9 mouse cellular contexts compared by ENCODE assay signal in the genomic region with DNA sequence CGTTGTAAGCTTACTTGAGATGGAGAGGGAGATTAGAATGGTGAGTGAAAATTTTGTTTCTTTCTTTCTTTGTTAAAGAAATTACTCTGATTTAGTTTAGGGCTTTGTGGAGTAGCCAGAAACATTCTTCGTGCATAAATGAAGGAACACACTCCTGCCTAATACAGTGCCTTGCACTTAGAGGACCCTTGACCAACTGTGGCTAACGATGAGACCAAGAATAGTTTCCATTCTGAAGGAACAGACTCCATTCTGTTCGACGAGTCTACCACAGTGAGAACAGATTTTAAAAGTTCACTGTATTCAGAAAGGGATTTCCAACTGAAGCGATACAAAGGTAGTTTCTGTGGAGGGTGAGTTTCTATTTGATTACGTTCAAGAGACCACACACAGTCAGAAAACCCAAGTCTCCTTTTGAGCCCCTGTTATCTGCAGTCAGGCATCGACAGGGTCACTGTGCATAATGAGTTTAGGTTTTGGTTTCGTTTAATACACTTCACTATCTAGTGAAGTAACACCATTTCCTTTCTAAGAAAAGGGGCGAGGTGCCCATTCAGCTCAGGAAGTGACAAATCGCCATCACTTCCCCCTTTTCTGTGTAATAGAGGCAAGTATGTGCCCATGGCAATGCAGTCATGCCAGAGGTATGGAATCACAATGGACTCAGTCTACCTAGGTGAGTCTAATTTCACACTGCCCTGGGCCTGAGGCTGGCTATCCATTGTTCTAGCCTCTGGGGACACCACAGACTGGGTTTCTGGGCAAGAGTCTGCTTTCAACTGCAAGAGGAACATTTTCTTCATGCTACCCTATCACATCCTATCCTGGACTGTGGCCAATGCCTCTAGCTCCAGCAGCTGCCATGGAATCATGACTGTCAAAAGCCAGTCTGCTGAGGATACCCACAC. TPM values are rescaled to one million over a fixed set of nuclear protein-coding genes. Genes with fewer than 3 reads are reported as not detected.
DNase-seq lines count a peak whose midpoint lies in the region; ATAC-seq and TF ChIP-seq lines count a peak whose summit lies in the region.
"Had no signal": no experiment of that assay in that cellular context is flagged by ENCODE, and none has a peak within 500 bp of the region (broad histone marks: within the 10 kb centered on the region; RNA-seq: fewer than 3 reads in every experiment).

No protein-coding gene starts in this region.

- no peaks in the 10 kb centered on the region for H3K4me1 ChIP-seq in hindbrain, postnatal 0 days (ENCODE audit: insufficient read depth, low read length)
- no peaks in the 10 kb centered on the region for H3K4me1 ChIP-seq in hindbrain, embryonic 13.5 days (replicated peaks)
- no peaks in the 10 kb centered on the region for H3K4me1 ChIP-seq in neural tube, embryonic 15.5 days
- H3K4me1 ChIP-seq: neural tube, embryonic 12.5 days had no signal

- H3K4me2 ChIP-seq in hindbrain, postnatal 0 days (ENCODE audit: low read depth, low read length), result no peak overlapping the region
- H3K4me2 ChIP-seq in hindbrain, embryonic 13.5 days, result no peak overlapping the region
- H3K4me2 ChIP-seq in neural tube, embryonic 15.5 days, result no peak overlapping the region
- H3K4me2 ChIP-seq: neural tube, embryonic 12.5 days had no signal

- TF ChIP-seq CTCF in hindbrain, postnatal 0 days (IDR thresholded peaks at IDR 0.05; ENCODE audit: low read depth), result no peak

- H3K4me3 ChIP-seq in hindbrain, postnatal 0 days (ENCODE audit: low read length), result no peak overlapping the region
- no peak overlapping the region for H3K4me3 ChIP-seq in hindbrain, embryonic 13.5 days
- no peak overlapping the region for H3K4me3 ChIP-seq in neural tube, embryonic 15.5 days (replicated peaks)
- H3K4me3 ChIP-seq: neural tube, embryonic 12.5 days had no signal

- H3K9me3 ChIP-seq in hindbrain, postnatal 0 days (ENCODE audit: low read length), result no peaks in the 10 kb centered on the region
- no peaks in the 10 kb centered on the region for H3K9me3 ChIP-seq in hindbrain, embryonic 13.5 days
- no peaks in the 10 kb centered on the region for H3K9me3 ChIP-seq in neural tube, embryonic 15.5 days (replicated peaks)
- H3K9me3 ChIP-seq: neural tube, embryonic 12.5 days had no signal

- DNase-seq in hindbrain, postnatal 0 days (ENCODE audit: low spot score), result peak; percentile 18
- peak; percentile 29 to 59 for DNase-seq in adrenal gland, postnatal 36 days
- peak; percentile 73 to 75 for DNase-seq in heart, adult 9 months (ENCODE audit: low spot score in 2 of 2)
- DNase-seq in layer of hippocampus, postnatal 36 days, result peak; percentile 46
- peak; percentile 58 to 63 for DNase-seq in natural killer cell, adult 2 months (ENCODE audit: low spot score in 2 of 2)
- DNase-seq in urinary bladder, postnatal 10 days (ENCODE audit: low spot score), result no peak

- no peak for ATAC-seq in hindbrain, postnatal 0 days
- ATAC-seq in hindbrain, embryonic 13.5 days (ENCODE audit: low FRiP score), result no peak
- no peak for ATAC-seq in neural tube, embryonic 15.5 days (ENCODE audit: low FRiP score)

- H3K27ac ChIP-seq in hindbrain, postnatal 0 days, result no peak overlapping the region
- no peak overlapping the region for H3K27ac ChIP-seq in hindbrain, embryonic 13.5 days
- H3K27ac ChIP-seq in neural tube, embryonic 15.5 days (replicated peaks), result no peak overlapping the region
- H3K27ac ChIP-seq: neural tube, embryonic 12.5 days had no signal

- H3K9ac ChIP-seq in hindbrain, postnatal 0 days (replicated peaks; ENCODE audit: low read length), result no peak overlapping the region
- no peak overlapping the region for H3K9ac ChIP-seq in hindbrain, embryonic 13.5 days
- H3K9ac ChIP-seq in neural tube, embryonic 15.5 days (replicated peaks), result no peak overlapping the region
- H3K9ac ChIP-seq: neural tube, embryonic 12.5 days had no signal

- no peaks in the 10 kb centered on the region for H3K36me3 ChIP-seq in hindbrain, postnatal 0 days (ENCODE audit: insufficient read depth, low read length)
- no peaks in the 10 kb centered on the region for H3K36me3 ChIP-seq in hindbrain, embryonic 13.5 days
- H3K36me3 ChIP-seq in neural tube, embryonic 15.5 days, result no peaks in the 10 kb centered on the region
- H3K36me3 ChIP-seq: neural tube, embryonic 12.5 days had no signal

- no peaks in the 10 kb centered on the region for H3K27me3 ChIP-seq in hindbrain, postnatal 0 days (ENCODE audit: insufficient read depth, low read length)
- no peaks in the 10 kb centered on the region for H3K27me3 ChIP-seq in hindbrain, embryonic 13.5 days
- no peaks in the 10 kb centered on the region for H3K27me3 ChIP-seq in neural tube, embryonic 15.5 days (replicated peaks)
- H3K27me3 ChIP-seq: neural tube, embryonic 12.5 days had no signal

- WGBS in hindbrain, postnatal 0 days, result 81% methylated on average over 11 of the region's 11 CpGs
- 86% methylated on average over 11 of the region's 11 CpGs for WGBS in hindbrain, embryonic 13.5 days
- WGBS in neural tube, embryonic 15.5 days, result 82% methylated on average over 11 of the region's 11 CpGs

RNA-seq across cellular contexts. Expression of a gene that starts 50.2 kb away (rescaled TPM):
- total RNA-seq in hindbrain, postnatal 0 days (2014; rRNA removed), result 7.5 and 10.1 TPM in 2 replicates
- polyA plus RNA-seq in hindbrain, postnatal 0 days (2015; fragmentation: Nextera tagmentation; extraction: Ambion mirVana), result 92.2 and 101 TPM in 2 replicates
- polyA plus RNA-seq in hindbrain, embryonic 13.5 days (2015; fragmentation: Nextera tagmentation; extraction: Ambion mirVana), result 98.1 and 110 TPM in 2 replicates
- 100 to 1,000 TPM; 118 to 121 TPM for total RNA-seq in adrenal gland, postnatal 36 days (2021)
- total RNA-seq in layer of hippocampus, postnatal 36 days (2021), result 10 to 100 TPM; 77.7 to 87.8 TPM
- polyA plus RNA-seq in neural tube, embryonic 15.5 days (2015; fragmentation: Nextera tagmentation; extraction: Ambion mirVana), result 90.5 and 92.8 TPM in 2 replicates
